ENCODE assay signal across 24 mouse cellular contexts in the genomic region with DNA sequence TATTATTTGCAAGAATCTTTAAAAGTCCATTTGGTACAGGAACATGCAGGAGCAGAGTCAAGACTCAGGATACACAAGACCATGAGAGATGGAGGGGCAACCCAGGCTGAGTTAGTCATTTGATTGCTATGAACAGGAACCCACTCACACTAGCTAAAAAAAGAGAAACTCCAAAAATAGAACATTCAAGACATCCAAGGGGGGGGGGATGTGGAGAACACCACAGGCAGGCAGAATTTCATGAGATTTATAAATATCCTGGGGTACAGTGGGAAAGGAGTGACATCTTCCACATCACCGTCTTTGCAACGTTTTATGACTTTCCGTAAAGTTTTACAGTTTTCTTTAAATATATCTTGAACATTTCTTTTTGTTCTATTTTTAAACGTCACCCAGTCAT.
DNase-seq lines count a peak whose midpoint lies in the region; ATAC-seq and TF ChIP-seq lines count a peak whose summit lies in the region.
"Had no signal": no experiment of that assay in that cellular context is flagged by ENCODE, and none has a peak within 500 bp of the region (broad histone marks: within the 10 kb centered on the region; RNA-seq: fewer than 3 reads in every experiment).

No protein-coding gene starts in this region.

- no peak overlapping the region for H3K9ac ChIP-seq in forebrain, postnatal 0 days
- no peak overlapping the region for H3K9ac ChIP-seq in forebrain, embryonic 14.5 days (ENCODE audit: low read length)
- no peak overlapping the region for H3K9ac ChIP-seq in heart, embryonic 14.5 days (ENCODE audit: low read length)
- no peak overlapping the region for H3K9ac ChIP-seq in limb, embryonic 13.5 days
- H3K9ac ChIP-seq: embryonic facial prominence, embryonic 12.5 days; embryonic facial prominence, embryonic 15.5 days; forebrain, embryonic 15.5 days; hindbrain, embryonic 15.5 days had no signal

- H3K27ac ChIP-seq in forebrain, postnatal 0 days (ENCODE audit: low read depth, low read length), result no peak overlapping the region
- H3K27ac ChIP-seq in forebrain, embryonic 14.5 days (ENCODE audit: low read depth, low read length), result no peak overlapping the region
- H3K27ac ChIP-seq in heart, embryonic 14.5 days (replicated peaks in 1 of 2; ENCODE audit: control insufficient read depth in 1 of 2, insufficient read depth in 1 of 2, low read depth in 2 of 2, low read length in 2 of 2), result no peak overlapping the region
- H3K27ac ChIP-seq in limb, embryonic 13.5 days, result no peak overlapping the region
- H3K27ac ChIP-seq in limb, embryonic 10.5 days, result no peak overlapping the region
- H3K27ac ChIP-seq: embryonic facial prominence, embryonic 12.5 days; embryonic facial prominence, embryonic 15.5 days; forebrain, embryonic 15.5 days; heart, adult 2 months; hindbrain, embryonic 15.5 days had no signal

- H3K27me3 ChIP-seq in forebrain, postnatal 0 days (ENCODE audit: insufficient read depth, low read length), result no peaks in the 10 kb centered on the region
- no peaks in the 10 kb centered on the region for H3K27me3 ChIP-seq in forebrain, embryonic 14.5 days (replicated peaks; ENCODE audit: control insufficient read depth, insufficient read depth, low read length)
- peaks cover 12% of the 10 kb centered on the region; the same call in 1 of the 2 replicates for H3K27me3 ChIP-seq in heart, embryonic 14.5 days (ENCODE audit: control insufficient read depth, insufficient read depth, low read length)
- H3K27me3 ChIP-seq in limb, embryonic 13.5 days, result no peaks in the 10 kb centered on the region
- H3K27me3 ChIP-seq in limb, embryonic 10.5 days (ENCODE audit: low read depth, poor library complexity, severe bottlenecking), result no peaks in the 10 kb centered on the region
- H3K27me3 ChIP-seq: embryonic facial prominence, embryonic 12.5 days; embryonic facial prominence, embryonic 15.5 days; forebrain, embryonic 15.5 days; hindbrain, embryonic 15.5 days had no signal

- peak; percentile 36 for ATAC-seq in forebrain, postnatal 0 days
- no peak for ATAC-seq in forebrain, embryonic 14.5 days
- no peak for ATAC-seq in heart, embryonic 14.5 days (ENCODE audit: insufficient number of reproducible peaks, insufficient read depth, low FRiP score, low read depth)
- 0 out of 2 replicates have a peak, but pooled peaks have one; percentile 44 for ATAC-seq in limb, embryonic 13.5 days (ENCODE audit: low FRiP score, low read depth)
- ATAC-seq: forebrain, embryonic 15.5 days; intestine, postnatal 0 days; Patski had no signal

- 81% methylated on average over 4 of the region's 4 CpGs for WGBS in forebrain, postnatal 0 days
- 94% methylated on average over 4 of the region's 4 CpGs for WGBS in forebrain, embryonic 14.5 days
- WGBS in heart, embryonic 14.5 days, result 47% methylated on average over 4 of the region's 4 CpGs
- 62% methylated on average over 4 of the region's 4 CpGs for WGBS in limb, embryonic 13.5 days
- 93% methylated on average over 4 of the region's 4 CpGs for WGBS in limb, embryonic 10.5 days

- no peak overlapping the region for H3K4me3 ChIP-seq in forebrain, postnatal 0 days (ENCODE audit: low read depth, low read length)
- no peak overlapping the region for H3K4me3 ChIP-seq in forebrain, embryonic 14.5 days (ENCODE audit: low read depth, low read length)
- H3K4me3 ChIP-seq in heart, embryonic 14.5 days (ENCODE audit: control insufficient read depth in 1 of 2, insufficient read depth in 1 of 2, low read depth in 1 of 2, low read length in 2 of 2), result no peak overlapping the region
- H3K4me3 ChIP-seq in limb, embryonic 13.5 days, result no peak overlapping the region
- no peak overlapping the region for H3K4me3 ChIP-seq in limb, embryonic 10.5 days
- H3K4me3 ChIP-seq: embryonic facial prominence, embryonic 12.5 days; embryonic facial prominence, embryonic 15.5 days; forebrain, embryonic 15.5 days; heart, adult 2 months; hindbrain, embryonic 15.5 days had no signal

- DNase-seq in forebrain, postnatal 0 days, result no peak
- no peak for DNase-seq in forebrain, embryonic 14.5 days (ENCODE audit: low spot score)
- no peak for DNase-seq in heart, adult 11 months
- DNase-seq in limb, embryonic 10.5 days (ENCODE audit: low spot score), result no peak
- DNase-seq: adrenal gland, postnatal 10 days; adrenal gland, postnatal 36 days; cerebellum, adult 11 months; cerebellum, adult 2 months; cerebellum, adult 9-11 months; cerebellum, postnatal 25 days; gastrocnemius, postnatal 25 days; heart, adult 2 months; heart, postnatal 14 days; heart, postnatal 4 days had no signal

- H3K4me2 ChIP-seq in forebrain, postnatal 0 days (ENCODE audit: low read depth), result no peak overlapping the region
- no peak overlapping the region for H3K4me2 ChIP-seq in forebrain, embryonic 14.5 days (ENCODE audit: low read length)
- peak overlapping the region; percentile 40 for H3K4me2 ChIP-seq in heart, embryonic 14.5 days (ENCODE audit: low read length)
- H3K4me2 ChIP-seq in limb, embryonic 13.5 days (replicated peaks), result no peak overlapping the region
- H3K4me2 ChIP-seq: embryonic facial prominence, embryonic 12.5 days; embryonic facial prominence, embryonic 15.5 days; forebrain, embryonic 15.5 days; heart, embryonic 11.5 days; hindbrain, embryonic 15.5 days had no signal

- TF ChIP-seq CTCF in forebrain, postnatal 0 days (IDR thresholded peaks at IDR 0.05; ENCODE audit: low read depth), result no peak

- 0 out of 2 replicates have a peak, but pooled peaks cover 5% of the 10 kb centered on the region for H3K4me1 ChIP-seq in forebrain, postnatal 0 days (ENCODE audit: insufficient read depth)
- 0 out of 2 replicates have a peak, but pooled peaks cover 5% of the 10 kb centered on the region for H3K4me1 ChIP-seq in forebrain, embryonic 14.5 days (ENCODE audit: control insufficient read depth, insufficient read depth, low read length)
- peaks cover 5 to 42% of the 10 kb centered on the region in 2 experiments for H3K4me1 ChIP-seq in heart, embryonic 14.5 days (ENCODE audit: control insufficient read depth in 2 of 2, insufficient read depth in 2 of 2, low read length in 2 of 2)
- 0 out of 2 replicates have a peak, but pooled peaks cover 4% of the 10 kb centered on the region for H3K4me1 ChIP-seq in limb, embryonic 13.5 days
- H3K4me1 ChIP-seq in limb, embryonic 10.5 days, result no peaks in the 10 kb centered on the region
- H3K4me1 ChIP-seq: embryonic facial prominence, embryonic 12.5 days; embryonic facial prominence, embryonic 15.5 days had no signal

- no peaks in the 10 kb centered on the region for H3K9me3 ChIP-seq in forebrain, postnatal 0 days (ENCODE audit: low read length)
- H3K9me3 ChIP-seq in forebrain, embryonic 14.5 days (replicated peaks; ENCODE audit: control insufficient read depth, low read length), result no peaks in the 10 kb centered on the region
- no peaks in the 10 kb centered on the region for H3K9me3 ChIP-seq in heart, embryonic 14.5 days (ENCODE audit: control insufficient read depth, low read length)
- no peaks in the 10 kb centered on the region for H3K9me3 ChIP-seq in limb, embryonic 13.5 days
- H3K9me3 ChIP-seq in limb, embryonic 10.5 days (replicated peaks), result no peaks in the 10 kb centered on the region
- H3K9me3 ChIP-seq: embryonic facial prominence, embryonic 12.5 days; embryonic facial prominence, embryonic 15.5 days; forebrain, embryonic 15.5 days; hindbrain, embryonic 15.5 days had no signal

- H3K36me3 ChIP-seq in forebrain, postnatal 0 days (ENCODE audit: insufficient read depth), result no peaks in the 10 kb centered on the region
- H3K36me3 ChIP-seq in forebrain, embryonic 14.5 days (ENCODE audit: control insufficient read depth, insufficient read depth, low read length), result no peaks in the 10 kb centered on the region
- H3K36me3 ChIP-seq in heart, embryonic 14.5 days (ENCODE audit: control insufficient read depth, insufficient read depth, low read length), result no peaks in the 10 kb centered on the region
- H3K36me3 ChIP-seq in limb, embryonic 13.5 days, result no peaks in the 10 kb centered on the region
- no peaks in the 10 kb centered on the region for H3K36me3 ChIP-seq in limb, embryonic 10.5 days
- H3K36me3 ChIP-seq: embryonic facial prominence, embryonic 12.5 days; embryonic facial prominence, embryonic 15.5 days; forebrain, embryonic 15.5 days; G1E; hindbrain, embryonic 15.5 days had no signal

Comparison
In these comparisons a context has a peak if more than half of its experiments do, and no peak if none do; other contexts are left out.
1. ATAC-seq: peak in forebrain, postnatal 0 days (single experiment) and limb, embryonic 13.5 days (single experiment); none in forebrain, embryonic 14.5 days (single experiment) and heart, embryonic 14.5 days (single experiment).